Mouse (Mus musculus): ENCODE data around the gene Cenpj.
A peak's percentile ranks its signal among the peaks of the same experiment; 100 is the strongest.

Gene Cenpj

GRCm38 (mm10) chr14:56575416-56575815, at the start of gene Cenpj, which contains the start of gene Parp4:
Gene Cenpj, minus strand, starts transcription at chr14:56575425.
Gene Parp4, plus strand, starts transcription at chr14:56575619.
- peak; percentile 96 for DNase-seq

GRCm38 (mm10) chr14:56620425-56620824, 45.2 kb upstream of the Cenpj start:
- DNase-seq = no peak

- no peak for DNase-seq
These were observed 42.2 kb upstream of the Cenpj start for GRCm38 (mm10) chr14:56617470-56617869.

GRCm38 (mm10) chr14:56613212-56613611, 38.0 kb upstream of the Cenpj start:
- no peak for DNase-seq

GRCm38 (mm10) chr14:56605136-56605535, 29.9 kb upstream of the Cenpj start:
- peak in 1 of 2 experiments; percentile 32 for DNase-seq

GRCm38 (mm10) chr14:56604438-56604837, 29.2 kb upstream of the Cenpj start:
- peak; percentile 24 to 34 for DNase-seq

- no peak for DNase-seq
These were observed 26.8 kb upstream of the Cenpj start for GRCm38 (mm10) chr14:56602069-56602468.

GRCm38 (mm10) chr14:56598759-56599158, 23.5 kb upstream of the Cenpj start:
- peak; percentile 33 to 79 for DNase-seq

- no peak for DNase-seq
These were observed 19.6 kb upstream of the Cenpj start for GRCm38 (mm10) chr14:56594811-56595210.

GRCm38 (mm10) chr14:56592191-56592590, 17.0 kb upstream of the Cenpj start:
- DNase-seq = no peak

GRCm38 (mm10) chr14:56582294-56582693, 7.1 kb upstream of the Cenpj start:
- no peak for DNase-seq

- DNase-seq = no peak
These were observed 5.9 kb upstream of the Cenpj start for GRCm38 (mm10) chr14:56581117-56581516.

- no peak for DNase-seq
These were observed 3.8 kb upstream of the Cenpj start for GRCm38 (mm10) chr14:56579011-56579410.

GRCm38 (mm10) chr14:56575969-56576901, 1.0 kb upstream of the Cenpj start:
- DNase-seq = no peak

- DNase-seq = no peak
These were observed 2.7 kb downstream of the Cenpj start for GRCm38 (mm10) chr14:56572546-56572945.

GRCm38 (mm10) chr14:56571310-56572093, 3.7 kb downstream of the Cenpj start:
- DNase-seq = peak; percentile 97

- no peak for DNase-seq
These were observed 6.2 kb downstream of the Cenpj start for GRCm38 (mm10) chr14:56569041-56569440.

GRCm38 (mm10) chr14:56567476-56567875, 7.7 kb downstream of the Cenpj start:
- DNase-seq = no peak

- no peak for DNase-seq
These were observed 16.1 kb downstream of the Cenpj start for GRCm38 (mm10) chr14:56559134-56559533.

GRCm38 (mm10) chr14:56554716-56555115, 20.5 kb downstream of the Cenpj start:
- DNase-seq = no peak

- DNase-seq = no peak
These were observed 21.9 kb downstream of the Cenpj start for GRCm38 (mm10) chr14:56553331-56553730.

- no peak for DNase-seq
These were observed 22.3 kb downstream of the Cenpj start for GRCm38 (mm10) chr14:56552924-56553323.

- no peak for DNase-seq
These were observed 24.3 kb downstream of the Cenpj start for GRCm38 (mm10) chr14:56550960-56551359.

GRCm38 (mm10) chr14:56545491-56545890, 29.7 kb downstream of the Cenpj start:
- no peak for DNase-seq

Data from kidney, postnatal 36 days (tissue).